Mouse (Mus musculus): ENCODE results near the gene Veph1. TPM values are rescaled to one million over a fixed set of nuclear protein-coding genes. Genes with fewer than 3 reads are reported as not detected.

Gene Veph1
- total and polyA plus RNA-seq, 3 experiments: not detected

DNA sequence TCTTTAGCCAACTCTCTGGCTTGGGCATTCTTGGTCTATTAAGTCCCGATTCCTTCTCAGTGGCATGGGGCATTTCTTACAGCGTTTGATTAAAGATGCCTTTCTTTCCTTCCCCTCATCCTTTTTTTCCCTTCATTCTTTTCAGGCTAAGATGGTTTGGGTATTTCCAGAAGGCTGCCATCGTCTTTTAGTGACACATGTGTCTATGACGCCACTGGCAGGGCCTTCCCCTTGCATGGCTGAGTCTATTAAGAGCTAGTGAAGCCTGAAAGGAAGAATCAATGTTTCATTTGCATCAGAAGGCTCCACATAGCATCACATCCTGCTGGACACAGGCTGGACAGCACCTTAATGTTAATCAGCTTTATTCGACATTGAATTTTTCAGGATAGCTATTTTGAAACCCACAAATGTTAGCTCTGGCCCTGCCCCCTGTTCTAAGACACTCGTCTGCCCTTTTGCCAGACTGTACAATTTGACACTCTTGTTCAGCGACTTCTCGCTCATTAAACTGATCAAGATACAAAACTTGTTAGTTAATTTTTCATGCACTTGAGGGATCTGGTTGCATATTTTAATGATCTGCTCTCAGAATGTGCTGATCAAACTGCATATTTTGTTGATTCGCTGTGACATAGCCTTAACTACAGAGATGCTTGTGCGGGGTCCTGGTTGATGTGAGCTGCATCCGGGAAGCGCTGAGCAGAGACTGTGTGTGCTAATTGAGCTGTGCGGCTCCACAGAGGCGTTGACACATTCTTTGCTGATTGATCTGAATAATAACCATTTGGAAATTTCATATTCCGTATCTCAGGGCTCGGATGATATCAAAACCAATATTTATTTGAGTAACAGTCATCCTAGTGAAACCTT lies 29.6 kb upstream of the Veph1 start:
- no peak overlapping the region; the same call in 1 of the 2 replicates for H3K4me2 ChIP-seq (ENCODE audit: insufficient read depth, low read depth, poor library complexity, severe bottlenecking)
- TF ChIP-seq MAX (IDR thresholded peaks at IDR 0.05; ENCODE audit: low read length) (peak; percentile 76), ZNF384 (IDR thresholded peaks at IDR 0.05; ENCODE audit: low read depth, low read length) (no peak)
- H3K27me3 ChIP-seq (replicated peaks): no peaks in the 10 kb centered on the region
- in situ Hi-C loops (cut with MboI; ENCODE audit: low pct_ligation_motif_present, low pct_unique_long_range_greater_than_20kb, low sequenced_read_pairs) (no loop called here), dilution Hi-C loops (cut with MboI; ENCODE audit: extremely low pct_ligation_motif_present, extremely low pct_unique_long_range_greater_than_20kb, low sequenced_read_pairs) (no loop called here)
- no peak overlapping the region for H3K27ac ChIP-seq (ENCODE audit: insufficient read depth, low read depth)
- no peak overlapping the region for H3K9ac ChIP-seq (ENCODE audit: insufficient read depth, low read depth)
- peaks cover 3 to 14% of the 10 kb centered on the region in 2 experiments; a peak in 3 of 4 replicates for H3K4me1 ChIP-seq (ENCODE audit: control insufficient read depth in 1 of 2, insufficient read depth in 2 of 2)
- peak; percentile 54 for DNase-seq (ENCODE audit: extremely low read depth)
- H3K36me3 ChIP-seq (replicated peaks in 1 of 2; ENCODE audit: control insufficient read depth in 1 of 2, insufficient read depth in 1 of 2, low read length in 1 of 2): no peaks in the 10 kb centered on the region
- no peaks in the 10 kb centered on the region for H3K79me2 ChIP-seq (replicated peaks; ENCODE audit: control insufficient read depth, extremely low read depth, insufficient read depth, poor library complexity, severe bottlenecking)
- H3K4me3 ChIP-seq (replicated peaks in 1 of 3; ENCODE audit: low read depth in 2 of 3, low read length in 2 of 3, poor library complexity in 1 of 3): no peak overlapping the region
- H3K9me3 ChIP-seq (replicated peaks; ENCODE audit: low read length): no peaks in the 10 kb centered on the region

DNA sequence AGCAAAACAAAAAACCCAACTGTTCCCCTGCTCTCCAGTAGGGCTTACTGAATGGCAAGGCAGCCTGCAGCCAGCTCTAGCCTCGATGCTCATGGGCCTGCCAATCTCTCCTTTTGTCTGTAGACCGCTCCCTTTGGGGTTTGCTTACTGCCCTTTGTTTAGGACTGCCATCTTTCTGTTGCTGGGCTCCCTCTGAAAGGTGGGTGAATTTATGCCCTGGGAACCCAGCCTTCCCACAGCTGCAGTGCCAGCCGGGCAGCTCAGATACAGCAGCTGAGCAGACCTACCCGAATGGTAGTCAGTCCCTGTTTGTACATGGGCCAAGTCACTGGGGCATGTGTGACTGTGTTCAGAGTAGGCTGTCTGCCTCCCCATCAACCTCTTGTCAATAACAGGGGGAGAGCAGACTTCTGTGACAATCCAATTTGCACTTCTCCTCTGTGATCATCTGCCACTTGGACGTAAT lies 28.9 kb upstream of the Veph1 start:
- Histone ChIP-seq H3K27ac (ENCODE audit: insufficient read depth, low read depth) (no peak overlapping the region), H3K4me1 (ENCODE audit: control insufficient read depth in 1 of 2, insufficient read depth in 2 of 2) (peaks cover 3 to 14% of the 10 kb centered on the region in 2 experiments; a peak in 3 of 4 replicates), H3K9me3 (replicated peaks; ENCODE audit: low read length) (no peaks in the 10 kb centered on the region), H3K79me2 (replicated peaks; ENCODE audit: control insufficient read depth, extremely low read depth, insufficient read depth, poor library complexity, severe bottlenecking) (no peaks in the 10 kb centered on the region), H3K36me3 (replicated peaks in 1 of 2; ENCODE audit: control insufficient read depth in 1 of 2, insufficient read depth in 1 of 2, low read length in 1 of 2) (no peaks in the 10 kb centered on the region), H3K4me2 (ENCODE audit: insufficient read depth, low read depth, poor library complexity, severe bottlenecking) (no peak overlapping the region), H3K9ac (ENCODE audit: insufficient read depth, low read depth) (no peak overlapping the region), H3K27me3 (replicated peaks) (no peaks in the 10 kb centered on the region), H3K4me3 (replicated peaks in 1 of 3; ENCODE audit: low read depth in 2 of 3, low read length in 2 of 3, poor library complexity in 1 of 3) (no peak overlapping the region)
- no peak for DNase-seq (ENCODE audit: extremely low read depth)
- in situ Hi-C loops (cut with MboI; ENCODE audit: low pct_ligation_motif_present, low pct_unique_long_range_greater_than_20kb, low sequenced_read_pairs) (no loop called here), dilution Hi-C loops (cut with MboI; ENCODE audit: extremely low pct_ligation_motif_present, extremely low pct_unique_long_range_greater_than_20kb, low sequenced_read_pairs) (no loop called here)
- TF ChIP-seq KAT2A (IDR thresholded peaks at IDR 0.05; ENCODE audit: insufficient replicate concordance, low read length) (no peak), CHD1 (IDR thresholded peaks at IDR 0.05; ENCODE audit: low read depth, low read length) (no peak), ETS1 (conservative IDR thresholded peaks at IDR 0.05; ENCODE audit: low read depth, low read length) (no peak), ZMIZ1 (IDR thresholded peaks at IDR 0.05; ENCODE audit: low read depth, low read length) (no peak), MAFK (IDR thresholded peaks at IDR 0.05; ENCODE audit: insufficient replicate concordance, low read length) (no peak), USF2 (conservative IDR thresholded peaks at IDR 0.05; ENCODE audit: low read depth, low read length) (no peak), TBP (conservative IDR thresholded peaks at IDR 0.05; ENCODE audit: low read depth, low read length) (no peak), NELFE (IDR thresholded peaks at IDR 0.05; ENCODE audit: low read depth, low read length) (no peak)
